In genomic region chr8:84856864-84857441, GRCm38 (mm10) we compare ENCODE assay signal across 8 mouse cellular contexts. TPM values are rescaled to one million over a fixed set of nuclear protein-coding genes. Genes with fewer than 3 reads are reported as not detected.
DNase-seq lines count a peak whose midpoint lies in the region; ATAC-seq lines count a peak whose summit lies in the region.

Gene Farsa (plus strand): TSS chr8:84856989.

- no peaks in the 10 kb centered on the region for H3K9me3 ChIP-seq in heart, embryonic 10.5 days
- H3K9me3 ChIP-seq in kidney, embryonic 15.5 days (replicated peaks) = no peaks in the 10 kb centered on the region

- peaks cover 17% of the 10 kb centered on the region for H3K4me1 ChIP-seq in heart, embryonic 10.5 days
- H3K4me1 ChIP-seq in kidney, embryonic 15.5 days = peaks cover 12% of the 10 kb centered on the region

- DNase-seq in B cell, adult 2 months = peak; percentile 92 to 93
- peak; percentile 99 for DNase-seq in brain, adult 2 months (ENCODE audit: low read depth, low spot score)
- DNase-seq in heart, embryonic 10.5 days (ENCODE audit: low spot score) = peak; percentile 98
- DNase-seq in liver = peak; percentile 93
- DNase-seq in spleen, postnatal 4 days (ENCODE audit: low spot score in 2 of 2) = peak; percentile 91 to 94

- peak within 1 kb of the TSS; percentile 98 for H3K4me3 ChIP-seq in heart, embryonic 10.5 days
- peak within 1 kb of the TSS; percentile 95 for H3K4me3 ChIP-seq in kidney, embryonic 15.5 days (replicated peaks)

- peak; percentile 95 for ATAC-seq in erythroblast, adult 5-6 weeks (replicated peaks; ENCODE audit: low FRiP score, poor library complexity, severe bottlenecking)
- ATAC-seq in kidney, embryonic 15.5 days (replicated peaks; ENCODE audit: low FRiP score) = peak; percentile 89
- peak; percentile 98 for ATAC-seq in monocyte, adult 5-6 weeks (replicated peaks; ENCODE audit: insufficient number of reproducible peaks, low FRiP score, low TSS enrichment, poor library complexity, severe bottlenecking)

- peak within 1 kb of the TSS; percentile 93 for H3K9ac ChIP-seq in kidney, embryonic 15.5 days

- WGBS in heart, embryonic 10.5 days = under 1% methylated on average over 39 of the region's 39 CpGs
- under 1% methylated on average over 39 of the region's 39 CpGs for WGBS in kidney, embryonic 15.5 days

- peak within 1 kb of the TSS; percentile 82 for H3K4me2 ChIP-seq in kidney, embryonic 15.5 days

- no peaks in the 10 kb centered on the region for H3K27me3 ChIP-seq in heart, embryonic 10.5 days (ENCODE audit: insufficient read depth, poor library complexity, severe bottlenecking)
- no peaks in the 10 kb centered on the region for H3K27me3 ChIP-seq in kidney, embryonic 15.5 days

- H3K27ac ChIP-seq in heart, embryonic 10.5 days = peak within 1 kb of the TSS; percentile 96
- H3K27ac ChIP-seq in kidney, embryonic 15.5 days = peak within 1 kb of the TSS; percentile 77

- H3K36me3 ChIP-seq in heart, embryonic 10.5 days = peaks cover 31% of the 10 kb centered on the region
- H3K36me3 ChIP-seq in kidney, embryonic 15.5 days = peaks cover 32% of the 10 kb centered on the region

RNA-seq across cellular contexts. Expression of gene Farsa, which starts in this region (rescaled TPM):
- 6.0 and 9.6 TPM in 2 replicates for total RNA-seq in erythroblast, adult 5-6 weeks (2015; ENCODE audit: low replicate concordance)
- 25.0 and 28.8 TPM in 2 replicates for total RNA-seq in erythroblast, adult 5-6 weeks (2017; ENCODE audit: low replicate concordance)
- 80.8 and 108 TPM in 2 replicates for polyA plus RNA-seq in heart, embryonic 10.5 days (2016; fragmentation: Nextera tagmentation; extraction: Ambion mirVana)
- 102 and 103 TPM in 2 replicates for polyA plus RNA-seq in kidney, embryonic 15.5 days (2015; fragmentation: Nextera tagmentation; extraction: Ambion mirVana)
- total RNA-seq in monocyte, adult 5-6 weeks (2017) = 32.5 to 56.1 TPM (median 35.3 TPM) in 3 replicates

Comparison
In these comparisons a context has a peak if more than half of its experiments do, and no peak if none do; other contexts are left out.
1. Peak in every context shown above with its lines: DNase-seq, ATAC-seq, H3K4me3 ChIP-seq and H3K27ac ChIP-seq.